Mouse (Mus musculus) c-Kit-positive CD71-positive TER-119-negative erythroid progenitor cells, embryonic 14.5 days (primary cell): ENCODE data around the gene Ppp6r3.

Experiments
- DNase-seq: peaks from one replicate; pipeline ENCODE4 v3.0.0-alpha.2; 2013; ENCODE audit warnings: low read depth

Gene Ppp6r3

DNA sequence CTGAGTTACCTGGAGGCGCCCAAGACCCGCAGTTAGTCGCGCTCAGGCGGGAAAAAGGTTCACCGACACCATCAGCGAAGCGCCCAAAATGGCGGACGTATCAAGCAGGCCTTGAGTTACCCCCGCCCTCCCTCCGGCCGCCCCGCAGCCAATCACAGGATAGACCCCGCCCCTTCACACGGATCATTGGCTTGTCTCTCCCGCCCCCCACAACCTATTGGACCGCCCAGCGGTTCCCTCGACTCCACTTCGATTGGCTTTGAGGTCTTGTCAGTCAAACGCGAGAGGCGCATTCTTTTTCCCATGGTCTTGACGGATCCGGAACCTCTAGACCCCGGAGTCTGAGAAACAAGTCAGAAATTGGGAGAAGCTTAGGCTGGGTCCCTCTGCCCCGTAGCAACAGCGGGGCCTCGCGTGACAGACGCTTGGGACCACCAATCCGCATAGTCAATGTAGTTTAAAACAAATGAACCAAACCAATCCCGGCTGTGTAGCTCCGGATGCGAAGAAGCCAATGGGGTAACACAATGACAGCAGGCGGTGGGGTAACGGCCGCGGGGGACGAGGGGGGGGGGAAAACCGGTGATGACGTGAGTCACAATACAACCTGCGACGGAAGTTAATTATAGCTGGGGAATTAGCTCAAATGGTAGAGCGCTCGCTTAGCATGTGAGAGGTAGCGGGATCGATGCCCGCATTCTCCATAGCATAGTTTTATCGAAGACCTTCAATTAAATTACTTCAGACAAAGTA, at the start of gene Ppp6r3:
Gene Ppp6r3 (minus strand): TSS at position 118 of the 753 bp plus-strand sequence.
- peak; percentile 99 for DNase-seq

DNA sequence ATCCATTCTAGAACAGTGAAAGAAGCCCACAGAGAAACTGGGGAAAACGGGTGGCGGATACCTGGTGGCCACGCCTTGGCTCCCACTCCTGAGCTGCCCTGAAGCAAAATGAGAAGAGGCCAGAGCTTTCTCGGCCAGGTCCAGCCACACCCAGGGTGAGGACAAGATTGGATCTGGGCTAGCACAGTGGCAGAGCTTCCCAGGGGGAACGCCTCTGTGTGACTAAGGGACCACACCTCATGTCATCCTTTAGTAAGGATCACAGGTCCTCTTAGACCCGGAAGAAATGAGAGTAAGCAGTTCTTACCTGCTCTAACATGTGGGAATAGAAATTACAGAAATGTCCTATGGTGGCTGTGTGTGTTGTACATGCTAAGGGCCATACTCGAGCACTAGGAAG, 49.6 kb upstream of the Ppp6r3 start:
- no peak for DNase-seq

DNA sequence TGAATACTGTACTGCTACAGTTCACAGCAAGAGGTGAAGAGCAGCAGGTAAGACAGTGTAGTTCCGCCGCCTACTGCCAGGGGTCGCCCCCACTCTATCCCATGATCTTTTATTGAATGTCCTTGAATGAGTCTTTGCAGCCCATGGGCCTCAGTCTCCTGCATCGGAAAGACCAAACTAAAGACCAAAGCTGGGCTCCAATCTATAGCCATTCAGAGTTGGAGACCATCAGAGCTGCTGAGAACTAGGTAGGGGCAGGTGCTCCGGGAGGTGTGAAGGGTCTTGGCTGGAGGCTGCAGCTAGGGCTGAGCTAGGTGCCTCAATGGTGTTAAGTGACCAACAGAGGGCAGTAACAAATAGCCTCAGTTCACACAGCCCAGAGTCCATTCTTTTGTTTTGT, 48.3 kb upstream of the Ppp6r3 start:
- peak; percentile 23 for DNase-seq

DNA sequence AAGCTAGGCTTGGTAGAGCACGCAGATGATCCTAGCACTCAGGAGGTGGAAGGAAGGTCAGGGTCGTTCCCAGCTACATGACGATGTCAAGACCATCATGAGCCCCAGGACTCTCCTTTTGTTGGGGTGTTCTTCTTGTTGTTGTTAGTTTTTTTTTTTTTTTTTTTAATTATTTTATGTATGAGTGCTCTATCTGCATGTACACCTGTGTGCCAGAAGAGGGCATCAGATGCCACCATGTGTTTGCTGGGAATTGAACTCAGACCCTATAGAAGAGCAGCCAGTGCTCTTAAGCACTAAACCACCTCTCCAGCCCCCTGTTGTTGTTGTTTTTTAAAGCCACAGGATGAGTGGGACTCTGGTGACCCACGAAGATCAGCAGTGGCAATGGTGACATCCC, 47.7 kb upstream of the Ppp6r3 start:
- no peak for DNase-seq

DNA sequence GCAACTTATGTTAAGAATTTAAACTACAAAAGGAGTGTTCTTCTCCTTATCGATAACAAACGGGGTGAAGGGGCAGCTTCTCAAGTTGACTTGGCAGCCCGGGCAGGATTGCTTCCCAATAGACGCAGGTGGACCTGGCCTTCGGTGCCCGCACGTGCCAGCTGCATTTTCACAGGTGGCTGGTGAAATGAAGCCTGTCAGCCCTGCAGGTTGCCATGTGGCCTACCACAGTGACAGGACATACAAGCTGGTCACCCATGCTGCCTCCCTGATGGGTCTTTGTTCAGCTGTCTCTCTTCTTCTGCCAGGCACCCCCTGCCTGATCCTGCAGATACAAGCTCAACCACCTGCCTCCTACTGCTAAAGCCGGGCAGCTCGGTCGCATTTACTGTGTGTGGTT, 45.3 kb upstream of the Ppp6r3 start:
- DNase-seq = no peak

DNA sequence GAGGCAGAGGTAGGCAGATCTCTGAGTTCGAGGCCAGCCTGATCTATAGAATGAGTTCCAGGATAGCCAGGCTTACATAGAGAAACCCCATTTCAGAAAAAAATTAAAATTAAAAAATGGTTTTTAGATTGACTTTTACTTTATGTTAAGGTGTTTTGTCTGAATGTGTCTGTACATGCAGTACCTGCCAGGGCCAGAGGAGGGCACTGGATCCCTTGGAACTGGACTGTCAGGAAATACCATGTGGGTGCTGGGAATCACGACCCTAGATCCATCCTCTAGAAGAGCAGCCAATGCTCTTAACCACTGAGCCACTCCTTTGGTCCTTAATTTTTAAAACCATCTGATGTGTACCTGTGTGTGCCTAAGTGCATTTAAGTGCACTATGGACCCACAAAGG, 43.8 kb upstream of the Ppp6r3 start:
- peak; percentile 9 for DNase-seq

DNA sequence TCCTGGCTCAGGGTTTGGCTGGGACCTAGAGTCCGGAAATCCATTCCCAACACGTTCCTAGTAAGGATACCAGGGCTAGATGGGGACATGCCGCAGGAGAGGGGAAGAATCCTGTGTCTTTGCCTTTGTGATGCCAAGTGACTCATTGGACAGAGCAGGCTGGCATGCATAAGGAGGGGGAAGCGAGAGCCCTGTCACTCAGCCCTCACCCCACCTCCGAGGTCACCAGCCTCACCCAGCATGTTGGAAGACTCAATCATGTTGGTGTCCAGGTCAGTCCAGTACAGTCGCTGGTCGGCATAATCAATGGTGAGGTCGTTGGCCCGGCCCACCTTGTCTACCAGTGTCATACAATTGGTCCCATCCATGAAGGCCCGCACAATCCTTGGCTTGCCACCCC, 38.4 kb upstream of the Ppp6r3 start:
- no peak for DNase-seq

DNA sequence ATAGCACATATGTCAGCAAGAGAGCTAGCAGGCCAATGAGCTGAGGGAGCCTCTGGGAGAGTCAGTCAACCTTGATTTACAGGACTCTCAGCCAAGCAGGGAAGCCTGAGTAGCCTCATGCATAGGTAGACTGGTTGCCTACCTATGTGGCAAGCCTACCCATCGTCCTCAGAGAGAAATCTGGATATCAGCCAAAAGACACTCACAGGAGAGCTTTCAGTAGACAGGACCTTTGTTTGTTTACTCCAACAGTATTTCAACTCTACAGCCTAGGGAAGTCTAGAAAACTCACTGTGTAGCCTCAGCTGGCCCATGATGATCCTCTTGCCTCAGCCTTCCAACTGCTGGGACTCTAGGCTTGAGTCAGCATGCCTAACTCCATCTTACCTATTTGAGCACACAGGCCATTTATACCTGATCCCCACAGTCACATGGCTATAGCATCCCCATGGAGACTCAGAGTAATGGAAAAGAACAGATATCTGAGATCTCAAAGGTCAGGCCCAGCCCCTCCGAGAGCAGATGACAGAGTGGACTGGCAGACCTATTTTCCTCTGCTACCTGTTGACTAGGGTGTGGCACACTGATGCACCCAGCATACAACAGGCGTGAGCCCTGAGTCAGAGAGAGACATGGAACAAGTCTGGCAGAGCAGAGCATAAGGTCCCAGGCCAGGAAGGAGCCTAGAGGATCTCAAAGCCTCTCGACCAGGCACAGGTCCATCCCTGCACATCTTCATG, 37.2 kb upstream of the Ppp6r3 start:
- DNase-seq = no peak

DNA sequence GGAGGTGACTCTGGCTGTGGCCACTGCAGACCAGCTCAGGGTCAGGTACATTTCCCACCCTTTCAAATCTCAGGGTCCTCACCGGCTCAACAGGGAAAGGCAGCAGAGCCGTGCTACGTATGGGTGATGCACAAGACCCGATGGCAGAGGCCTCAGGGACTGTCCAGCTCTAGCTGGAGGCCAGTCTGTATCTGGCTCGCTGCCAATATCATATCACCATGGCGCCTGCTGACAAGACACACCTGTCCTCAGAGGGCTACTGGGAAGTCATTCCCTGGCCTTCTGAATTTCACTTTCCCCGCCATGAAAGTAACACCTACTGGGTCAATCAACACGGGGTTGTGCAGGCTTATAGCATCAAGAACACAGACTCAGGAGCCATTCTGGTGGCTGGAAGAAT, 36.2 kb upstream of the Ppp6r3 start:
- no peak for DNase-seq

DNA sequence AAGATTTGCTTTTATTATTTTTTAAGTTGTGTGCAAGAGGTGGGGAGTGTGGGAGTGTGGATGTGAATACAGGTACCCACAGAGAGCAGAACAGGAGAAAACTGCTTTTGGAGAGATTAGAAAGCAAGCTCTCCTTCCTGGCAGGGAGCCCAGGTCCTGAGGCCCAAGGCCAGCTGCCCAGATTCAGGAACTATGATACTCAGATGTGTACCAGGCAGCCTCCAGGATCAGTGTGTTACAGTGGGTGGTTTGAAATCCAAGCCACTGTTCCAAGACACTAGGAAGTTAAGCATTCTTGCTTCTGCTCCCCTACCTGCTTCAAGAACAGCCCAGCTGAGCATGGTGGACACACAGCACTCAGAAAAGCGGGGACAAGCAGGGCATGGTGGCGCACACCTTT, 35.3 kb upstream of the Ppp6r3 start:
- DNase-seq = no peak

DNA sequence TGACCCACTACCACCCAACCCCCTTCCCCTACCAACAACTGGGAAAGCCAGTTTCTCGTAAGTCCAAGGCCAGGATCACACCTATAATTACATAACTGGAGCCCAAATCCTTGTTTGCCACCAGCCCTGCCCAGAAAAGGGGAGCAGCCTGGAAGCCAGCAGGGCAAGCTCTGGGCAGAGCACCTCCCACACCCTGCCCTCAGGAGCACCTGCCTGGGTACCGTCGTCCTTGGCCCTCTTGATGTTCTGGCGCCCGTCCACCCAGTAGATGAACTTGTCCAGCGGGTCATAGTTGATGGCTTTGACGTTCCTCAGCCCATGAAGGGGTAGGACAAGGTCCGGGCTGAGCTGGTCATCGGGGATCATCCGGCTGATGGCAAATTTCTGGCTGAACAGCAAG, 34.3 kb upstream of the Ppp6r3 start:
- no peak for DNase-seq

DNA sequence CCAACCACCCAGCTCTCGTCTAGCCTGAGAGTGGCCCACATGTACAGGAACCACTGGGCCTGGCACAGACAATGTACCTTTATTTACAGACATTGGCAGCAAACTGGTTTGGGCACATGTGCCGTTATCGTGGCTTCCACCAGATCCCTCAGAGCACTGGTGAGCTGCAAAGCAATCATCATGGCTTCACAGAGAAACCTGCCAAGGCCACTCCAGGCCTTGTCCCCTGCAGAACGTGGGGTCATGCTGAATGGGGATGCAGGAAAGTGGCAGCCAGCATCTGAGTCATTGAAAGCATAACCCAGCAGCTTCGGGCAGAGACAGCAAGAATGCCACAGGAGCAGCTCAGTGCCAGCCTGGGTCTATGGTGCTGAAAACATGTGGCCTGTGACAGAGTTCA, 18.8 kb upstream of the Ppp6r3 start:
- DNase-seq = no peak

DNA sequence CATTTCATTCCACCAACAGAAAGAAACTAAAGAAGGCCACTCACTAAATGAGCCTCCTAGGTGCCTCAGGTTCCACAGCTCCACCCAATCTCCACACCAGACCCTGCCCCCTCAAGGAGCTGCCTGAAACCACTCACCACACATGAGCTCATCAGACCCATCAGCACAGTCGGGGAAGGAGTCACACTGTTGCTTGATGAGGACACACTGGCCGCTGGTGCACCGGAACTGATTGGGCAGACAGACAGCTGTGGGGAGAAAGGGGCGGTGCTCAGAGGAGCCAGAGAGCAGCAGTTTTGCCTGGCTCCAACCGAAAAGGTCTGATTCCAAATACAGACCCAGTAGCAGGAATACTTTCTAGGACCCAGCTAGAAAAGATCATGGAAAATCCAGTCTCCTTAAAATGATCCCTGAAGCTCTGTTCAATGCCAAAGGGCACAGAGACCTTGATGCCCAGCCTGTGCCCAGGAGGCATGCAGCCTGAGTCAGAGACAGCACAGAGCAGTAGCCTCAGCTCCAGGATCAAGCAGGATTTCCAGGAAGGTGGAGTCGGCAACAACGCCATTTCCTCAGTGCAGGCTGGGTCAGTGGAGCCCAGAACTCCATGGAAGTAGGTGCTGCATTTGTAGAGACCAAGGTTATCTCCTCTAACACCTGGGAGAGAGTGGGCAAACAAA, 18.0 kb upstream of the Ppp6r3 start:
- DNase-seq = no peak

DNA sequence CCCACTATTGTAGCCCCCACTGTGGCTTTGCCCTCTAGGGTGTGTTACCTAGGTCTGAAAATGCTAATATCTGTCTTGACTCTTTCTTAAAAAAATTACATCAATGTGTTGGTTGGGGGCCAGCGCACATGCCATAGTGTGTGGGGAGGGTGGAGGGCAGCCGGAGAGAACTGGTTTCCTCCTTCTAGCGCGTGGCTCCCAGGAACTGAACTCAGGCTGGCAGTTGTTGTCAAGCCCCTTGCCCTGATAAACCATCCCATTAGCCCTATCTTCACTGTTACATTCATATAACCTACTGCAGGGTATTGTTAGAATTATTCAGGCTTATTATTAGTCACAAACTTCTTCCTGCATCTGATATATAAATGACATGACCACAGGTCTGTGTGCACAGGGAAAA, 14.4 kb upstream of the Ppp6r3 start:
- DNase-seq = no peak

DNA sequence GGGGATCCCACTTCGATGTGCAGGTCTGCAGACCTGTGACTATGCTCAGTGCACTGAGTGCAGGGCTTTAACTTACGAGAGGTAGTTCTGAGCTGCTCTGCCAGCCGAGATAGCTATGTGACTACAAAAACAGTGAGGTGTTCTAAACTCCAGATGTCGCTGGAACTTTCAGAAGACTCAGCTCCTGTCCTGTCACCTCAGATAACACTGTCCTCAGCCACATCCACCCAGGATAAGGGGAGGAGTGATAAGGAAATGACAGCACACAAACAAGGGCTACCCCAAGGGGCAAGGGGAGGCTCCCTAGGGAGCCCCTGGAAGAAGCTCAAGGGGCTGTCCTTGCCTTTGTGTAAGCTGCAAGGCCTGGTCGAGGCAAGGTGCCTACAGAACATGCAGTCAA, 14.0 kb upstream of the Ppp6r3 start:
- peak; percentile 66 for DNase-seq

DNA sequence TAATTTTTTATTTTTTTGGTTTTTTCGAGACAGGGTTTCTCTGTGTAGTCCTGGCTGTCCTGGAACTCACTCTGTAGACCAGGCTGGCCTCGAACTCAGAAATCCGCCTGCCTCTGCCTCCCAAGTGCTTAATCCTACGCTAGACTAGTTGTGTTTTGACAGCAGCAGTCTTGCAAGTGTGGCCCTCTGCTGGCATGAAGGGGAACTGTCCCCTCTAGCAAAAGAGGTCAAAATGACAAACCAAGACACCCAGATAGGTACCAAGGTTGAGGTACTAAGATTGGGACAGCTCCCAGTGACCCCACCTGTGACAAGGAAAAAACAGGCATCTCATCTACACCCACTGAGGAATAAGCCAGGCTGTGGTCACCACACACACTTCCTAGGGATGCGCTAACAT, 12.2 kb upstream of the Ppp6r3 start:
- peak; percentile 36 for DNase-seq

DNA sequence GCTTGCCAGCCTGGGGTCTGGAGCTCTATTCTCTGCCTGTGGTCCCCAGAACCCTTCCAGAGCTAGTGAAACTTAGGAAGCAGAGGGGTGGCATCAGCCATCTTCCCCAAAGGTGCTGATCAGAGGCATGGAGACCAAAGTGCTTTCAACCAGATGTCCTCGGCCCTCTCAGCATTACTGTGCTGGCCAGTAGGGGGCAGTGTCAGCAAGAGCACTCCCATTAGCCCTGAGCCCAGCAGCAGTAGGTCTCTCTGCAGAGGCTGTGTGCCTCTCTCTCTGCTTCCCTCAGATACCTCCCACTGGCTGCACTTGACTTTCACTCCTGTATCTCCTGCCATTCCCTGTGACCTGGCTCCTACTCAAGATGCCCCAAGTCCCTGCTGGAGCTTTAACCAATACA, 11.0 kb upstream of the Ppp6r3 start:
- DNase-seq = peak; percentile 46

DNA sequence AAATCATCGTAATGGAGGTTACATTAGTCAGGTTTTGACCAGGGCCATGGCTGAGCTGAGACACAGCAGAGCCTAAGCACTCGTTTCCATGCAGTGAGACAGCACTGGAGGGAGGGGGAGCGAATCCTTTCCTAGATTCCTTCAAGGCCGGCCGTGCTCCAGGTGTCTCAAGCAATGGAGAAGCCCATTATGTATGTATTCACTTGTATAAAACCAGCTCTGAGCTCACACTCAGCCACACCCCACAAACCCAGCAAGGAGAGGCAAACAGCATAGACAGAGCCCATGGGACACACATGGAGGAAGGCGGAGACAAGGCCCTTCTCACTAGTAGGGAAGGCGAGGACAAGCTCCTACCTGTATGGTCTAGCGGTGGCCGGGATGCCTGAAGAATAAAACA, 10.5 kb upstream of the Ppp6r3 start:
- DNase-seq = no peak

DNA sequence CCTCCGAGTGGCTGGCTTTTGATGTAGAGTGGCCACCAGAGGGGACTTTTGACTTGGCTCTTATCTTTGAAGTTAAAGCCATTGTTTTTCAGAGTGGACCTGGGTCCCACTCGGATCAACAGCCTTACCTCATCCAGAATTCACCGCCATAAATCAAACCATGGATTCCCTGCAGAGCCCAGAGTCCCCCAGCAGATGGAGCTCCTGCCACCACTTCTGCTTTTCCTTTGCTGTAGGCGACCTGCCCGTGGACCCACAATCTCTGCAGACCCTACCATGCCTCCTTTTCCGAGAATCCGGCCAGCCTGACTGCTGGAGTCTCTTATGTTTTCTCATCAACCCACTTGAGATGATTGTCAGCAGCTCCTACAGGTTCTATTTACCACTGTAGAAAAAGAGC, 5.8 kb upstream of the Ppp6r3 start:
- no peak for DNase-seq

DNA sequence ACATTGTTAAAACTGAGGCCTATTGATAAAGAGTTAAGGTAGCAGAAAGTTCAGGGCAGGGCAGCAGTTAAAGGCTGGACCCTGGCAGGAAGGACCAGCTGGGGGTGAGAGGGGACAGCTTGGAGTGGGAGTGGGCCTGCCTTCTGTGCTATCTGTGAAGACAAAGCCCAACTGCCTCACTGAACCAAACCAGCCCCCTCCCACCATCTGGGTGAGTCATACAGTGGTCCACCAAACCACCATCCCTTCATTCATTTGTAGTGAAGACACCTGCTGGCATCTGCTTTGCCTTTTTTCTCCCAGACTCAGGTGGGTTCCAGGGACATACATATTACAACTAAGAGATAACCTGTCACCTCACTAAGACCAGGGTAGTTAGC, 2.4 kb upstream of the Ppp6r3 start:
- no peak for DNase-seq

DNA sequence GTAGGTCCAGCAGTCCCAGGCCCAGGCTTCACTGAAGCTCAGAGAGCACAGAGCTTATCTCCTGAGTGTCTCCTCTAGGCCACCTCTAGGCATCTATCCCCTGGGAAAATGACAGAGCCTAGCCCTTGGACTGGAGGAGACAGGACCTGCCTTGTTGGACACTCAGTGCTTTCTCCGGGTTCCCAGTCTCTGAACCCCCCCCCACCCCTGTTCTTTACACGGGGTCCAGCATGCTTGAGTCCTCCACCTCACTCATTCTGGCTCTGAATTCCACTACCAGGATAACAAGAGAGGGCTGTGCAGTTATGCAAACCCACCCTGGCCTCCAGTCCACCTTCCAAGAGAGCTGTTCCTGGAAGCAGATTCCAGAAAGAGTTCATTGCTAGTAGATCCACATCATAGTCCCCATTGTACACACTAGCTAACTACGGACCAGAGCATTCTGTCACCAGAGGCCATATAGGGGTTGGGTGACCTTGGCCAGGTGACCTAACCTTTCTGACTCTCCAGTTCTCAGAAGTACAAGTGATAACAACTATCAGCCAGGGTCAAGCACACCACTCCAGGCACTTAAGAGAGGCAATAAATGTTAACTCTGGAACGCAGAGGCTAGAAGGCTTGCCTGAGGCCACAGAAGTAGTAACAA, 1.8 kb upstream of the Ppp6r3 start:
- no peak for DNase-seq

DNA sequence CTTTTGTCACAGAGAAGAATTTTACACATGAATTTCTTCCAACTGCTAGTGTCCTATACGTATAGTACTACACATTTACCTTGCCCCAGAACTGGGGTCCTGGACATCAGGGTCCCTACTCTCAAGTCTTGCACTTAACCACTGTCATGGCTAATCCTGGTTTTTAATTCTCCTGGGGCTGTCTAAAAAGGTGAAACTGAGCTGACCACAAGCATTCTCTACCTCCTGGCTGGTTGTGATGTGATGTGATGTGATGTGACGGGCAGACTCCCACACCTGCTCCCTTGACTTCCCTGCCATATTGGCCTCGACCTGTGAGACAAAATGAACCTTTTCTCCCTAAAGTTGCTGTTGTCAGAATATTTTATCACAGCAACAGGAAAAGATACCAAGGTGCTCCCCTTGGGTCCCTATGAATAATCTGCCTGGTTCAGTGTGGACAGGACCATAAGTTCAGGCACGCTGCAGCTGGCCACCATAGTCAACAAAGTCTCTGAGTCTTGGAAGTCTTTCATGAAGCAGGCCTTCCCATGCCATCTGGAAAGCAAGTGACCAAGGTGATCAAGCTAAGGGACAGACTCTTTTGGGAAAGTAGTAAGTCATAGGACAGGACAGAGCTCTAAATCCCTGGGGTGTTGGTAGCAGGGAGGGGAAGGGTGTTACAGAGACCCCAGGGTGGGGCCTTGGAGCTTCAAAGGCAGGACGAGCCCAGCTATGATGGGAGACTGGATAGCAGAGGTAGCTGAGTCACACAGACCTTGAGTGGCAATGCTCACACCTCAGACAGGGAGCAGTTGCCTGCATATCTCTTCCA, 1.1 kb upstream of the Ppp6r3 start:
- DNase-seq = no peak
